Mouse (Mus musculus): ENCODE measurements around the gene Gm5475. TPM values are rescaled to one million over a fixed set of nuclear protein-coding genes. Genes with fewer than 3 reads are reported as not detected.

Gene Gm5475
- total and polyA plus RNA-seq, 2 experiments from 2014 or later: 0.04 TPM; not detected in 1

DNA sequence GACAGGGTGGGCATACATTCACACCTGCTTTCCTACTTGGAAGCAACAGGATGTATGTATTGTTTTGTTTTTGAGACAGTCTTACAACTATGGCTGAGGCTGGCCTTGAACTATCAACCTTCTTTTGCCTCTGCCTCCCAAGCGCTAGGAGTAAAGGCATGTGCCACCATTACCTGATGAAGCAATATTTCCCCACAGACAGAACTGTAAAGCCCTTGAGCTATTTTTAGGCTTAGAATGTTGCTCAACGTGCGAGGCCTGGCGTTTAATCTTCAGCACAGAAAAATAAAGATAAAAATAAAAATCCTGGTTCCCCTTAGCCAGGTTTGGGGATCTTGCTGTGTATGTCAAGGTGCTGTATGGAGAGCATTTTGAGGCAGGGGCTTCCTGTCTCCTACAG, 14.2 kb downstream of the Gm5475 start:
- no peaks in the 10 kb centered on the region for H3K27me3 ChIP-seq (ENCODE audit: control insufficient read depth, insufficient read depth, low read length)
- WGBS: 28% methylated on average over 4 of the region's 4 CpGs
- ATAC-seq (ENCODE audit: insufficient read depth, low read depth): no peak
- no peak overlapping the region for H3K4me2 ChIP-seq (ENCODE audit: low read depth, low read length)
- TF ChIP-seq EP300 (IDR thresholded peaks at IDR 0.05; ENCODE audit: low read depth) (no peak), CTCF (IDR thresholded peaks at IDR 0.05; ENCODE audit: low read depth) (no peak)
- H3K36me3 ChIP-seq (replicated peaks; ENCODE audit: control insufficient read depth, insufficient read depth, low read length): no peaks in the 10 kb centered on the region
- H3K9me3 ChIP-seq (replicated peaks; ENCODE audit: control insufficient read depth, low read length): no peaks in the 10 kb centered on the region
- H3K4me1 ChIP-seq (ENCODE audit: control insufficient read depth, insufficient read depth): no peaks in the 10 kb centered on the region
- H3K27ac ChIP-seq (ENCODE audit: low read depth): no peak overlapping the region
- no peak for DNase-seq (ENCODE audit: low spot score)
- H3K9ac ChIP-seq (replicated peaks; ENCODE audit: low read depth, low read length): no peak overlapping the region
- H3K4me3 ChIP-seq (ENCODE audit: low read depth, low read length): no peak overlapping the region

DNA sequence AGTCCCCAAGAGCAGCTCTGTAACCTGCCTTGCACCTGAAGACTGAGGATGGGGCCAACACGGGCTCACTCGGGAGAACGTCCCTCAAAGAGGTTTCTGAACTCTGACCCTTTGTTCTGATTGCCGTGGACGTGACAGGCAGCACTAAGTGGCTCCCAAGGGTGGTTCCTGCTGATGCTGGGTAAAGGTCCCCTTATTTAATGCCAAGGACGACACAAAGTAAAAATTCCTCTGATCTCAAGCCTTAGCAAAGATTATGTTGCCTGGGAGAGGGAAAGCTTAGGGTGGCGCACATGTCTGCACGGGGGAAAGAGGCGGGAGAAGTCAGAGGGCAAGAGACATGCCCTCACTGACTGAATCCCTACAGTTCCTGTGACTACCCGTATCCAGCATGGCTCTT, 14.6 kb downstream of the Gm5475 start:
- DNase-seq (ENCODE audit: low spot score): no peak
- Histone ChIP-seq H3K4me1 (ENCODE audit: control insufficient read depth, insufficient read depth) (no peaks in the 10 kb centered on the region), H3K4me2 (ENCODE audit: low read depth, low read length) (no peak overlapping the region), H3K36me3 (replicated peaks; ENCODE audit: control insufficient read depth, insufficient read depth, low read length) (no peaks in the 10 kb centered on the region), H3K27ac (ENCODE audit: low read depth) (no peak overlapping the region), H3K27me3 (ENCODE audit: control insufficient read depth, insufficient read depth, low read length) (no peaks in the 10 kb centered on the region), H3K9me3 (replicated peaks; ENCODE audit: control insufficient read depth, low read length) (no peaks in the 10 kb centered on the region), H3K9ac (replicated peaks; ENCODE audit: low read depth, low read length) (no peak overlapping the region), H3K4me3 (ENCODE audit: low read depth, low read length) (no peak overlapping the region)
- 51% methylated on average over 10 of the region's 10 CpGs for WGBS
- TF ChIP-seq EP300 (IDR thresholded peaks at IDR 0.05; ENCODE audit: low read depth): no peak
- TF ChIP-seq CTCF (IDR thresholded peaks at IDR 0.05; ENCODE audit: low read depth): no peak
- ATAC-seq (ENCODE audit: insufficient read depth, low read depth): no peak

DNA sequence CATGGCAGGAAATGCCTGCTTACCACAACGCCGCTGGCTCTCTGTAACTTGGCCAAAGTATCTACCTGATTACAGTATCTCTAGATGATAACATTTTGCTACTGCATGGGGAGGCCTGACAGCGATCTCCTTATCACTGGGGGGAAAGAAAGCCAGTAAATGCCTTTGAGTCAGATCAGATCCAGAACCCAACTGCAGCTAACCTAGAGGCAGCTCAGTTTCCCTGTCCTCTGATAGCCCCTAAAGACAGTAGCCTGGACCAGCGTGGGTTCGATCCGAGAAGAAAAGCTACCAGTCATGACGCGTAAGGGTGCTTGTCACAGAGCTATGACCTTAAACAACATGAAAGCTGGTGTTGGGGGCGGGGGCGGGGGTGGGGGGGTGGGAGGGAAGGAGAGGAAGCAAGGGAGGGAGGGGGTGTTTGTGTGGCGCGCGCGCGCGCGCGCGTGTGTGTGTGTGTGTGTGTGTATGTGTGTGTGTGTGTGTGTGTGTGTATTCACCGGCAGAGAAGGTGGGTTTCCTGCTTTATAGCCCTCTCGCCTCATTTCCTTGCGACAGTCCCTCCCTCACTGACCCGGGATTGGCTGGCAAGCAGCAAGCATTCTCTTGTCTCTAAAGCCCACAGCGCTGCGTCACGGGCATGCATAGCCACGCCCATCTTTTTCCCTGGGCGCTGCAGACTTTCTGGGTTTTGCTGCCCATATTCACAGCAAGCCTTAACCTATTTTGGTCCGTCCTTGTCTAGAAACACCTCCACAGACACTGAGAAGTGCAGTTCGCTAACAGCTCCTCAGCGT, 21.4 kb downstream of the Gm5475 start:
- H3K9me3 ChIP-seq (replicated peaks; ENCODE audit: control insufficient read depth, low read length): no peaks in the 10 kb centered on the region
- DNase-seq (ENCODE audit: low spot score) (peak; percentile 96), ATAC-seq (ENCODE audit: insufficient read depth, low read depth) (peak; percentile 99)
- H3K4me2 ChIP-seq (ENCODE audit: low read depth, low read length): peak overlapping the region; percentile 67
- H3K36me3 ChIP-seq (replicated peaks; ENCODE audit: control insufficient read depth, insufficient read depth, low read length): no peaks in the 10 kb centered on the region
- H3K27ac ChIP-seq (ENCODE audit: low read depth): peak overlapping the region; percentile 83
- TF ChIP-seq EP300 (IDR thresholded peaks at IDR 0.05; ENCODE audit: low read depth) (no peak), CTCF (IDR thresholded peaks at IDR 0.05; ENCODE audit: low read depth) (no peak)
- H3K4me3 ChIP-seq (ENCODE audit: low read depth, low read length): peak overlapping the region; percentile 40
- peak overlapping the region; percentile 49 for H3K9ac ChIP-seq (replicated peaks; ENCODE audit: low read depth, low read length)
- peaks cover 4% of the 10 kb centered on the region; the same call in 1 of the 2 replicates for H3K4me1 ChIP-seq (ENCODE audit: control insufficient read depth, insufficient read depth)
- H3K27me3 ChIP-seq (ENCODE audit: control insufficient read depth, insufficient read depth, low read length): no peaks in the 10 kb centered on the region
- WGBS: under 1% methylated on average over 22 of the region's 31 CpGs

DNA sequence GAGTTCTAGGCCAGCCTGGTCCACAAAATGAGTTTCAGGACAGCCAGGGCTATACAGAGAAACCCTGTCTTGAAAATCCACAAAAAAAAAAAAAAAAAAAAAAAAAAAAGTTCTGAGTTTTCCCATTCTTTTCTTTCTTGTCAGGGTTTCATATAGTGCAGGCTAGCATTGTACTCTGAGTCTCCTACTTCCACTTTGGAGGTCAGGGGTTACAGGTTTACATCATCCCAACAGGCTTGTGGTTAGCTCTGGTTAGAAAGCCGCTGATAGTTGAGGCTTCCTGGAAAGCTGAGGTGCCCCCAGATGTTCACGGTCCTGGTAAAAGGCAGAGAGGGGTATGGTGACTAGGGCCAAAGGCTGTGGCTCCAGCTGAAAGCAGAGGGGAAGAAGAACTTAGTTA, 24.9 kb downstream of the Gm5475 start:
- ATAC-seq (ENCODE audit: insufficient read depth, low read depth): no peak
- Histone ChIP-seq H3K4me1 (ENCODE audit: control insufficient read depth, insufficient read depth) (peaks cover 4% of the 10 kb centered on the region; the same call in 1 of the 2 replicates), H3K27ac (ENCODE audit: low read depth) (no peak overlapping the region), H3K4me2 (ENCODE audit: low read depth, low read length) (no peak overlapping the region), H3K36me3 (replicated peaks; ENCODE audit: control insufficient read depth, insufficient read depth, low read length) (no peaks in the 10 kb centered on the region), H3K9me3 (replicated peaks; ENCODE audit: control insufficient read depth, low read length) (no peaks in the 10 kb centered on the region), H3K9ac (replicated peaks; ENCODE audit: low read depth, low read length) (no peak overlapping the region), H3K4me3 (ENCODE audit: low read depth, low read length) (no peak overlapping the region), H3K27me3 (ENCODE audit: control insufficient read depth, insufficient read depth, low read length) (no peaks in the 10 kb centered on the region)
- DNase-seq (ENCODE audit: low spot score): no peak
- WGBS: 69% methylated on average over 2 of the region's 2 CpGs
- TF ChIP-seq CTCF (IDR thresholded peaks at IDR 0.05; ENCODE audit: low read depth): no peak
- no peak for TF ChIP-seq EP300 (IDR thresholded peaks at IDR 0.05; ENCODE audit: low read depth)

- Histone ChIP-seq H3K4me2 (ENCODE audit: low read depth, low read length) (no peak overlapping the region), H3K4me1 (ENCODE audit: control insufficient read depth, insufficient read depth) (no peaks in the 10 kb centered on the region), H3K27ac (ENCODE audit: low read depth) (no peak overlapping the region), H3K36me3 (replicated peaks; ENCODE audit: control insufficient read depth, insufficient read depth, low read length) (no peaks in the 10 kb centered on the region), H3K4me3 (ENCODE audit: low read depth, low read length) (no peak overlapping the region), H3K9ac (replicated peaks; ENCODE audit: low read depth, low read length) (no peak overlapping the region), H3K9me3 (replicated peaks; ENCODE audit: control insufficient read depth, low read length) (no peaks in the 10 kb centered on the region), H3K27me3 (ENCODE audit: control insufficient read depth, insufficient read depth, low read length) (no peaks in the 10 kb centered on the region)
- TF ChIP-seq EP300 (IDR thresholded peaks at IDR 0.05; ENCODE audit: low read depth): no peak
- DNase-seq (ENCODE audit: low spot score) (no peak), ATAC-seq (ENCODE audit: insufficient read depth, low read depth) (no peak)
- WGBS: 76% methylated on average over 4 of the region's 4 CpGs
These were observed 26.6 kb downstream of the Gm5475 start for GRCm38 (mm10) chr15:100448572-100448971.

DNA sequence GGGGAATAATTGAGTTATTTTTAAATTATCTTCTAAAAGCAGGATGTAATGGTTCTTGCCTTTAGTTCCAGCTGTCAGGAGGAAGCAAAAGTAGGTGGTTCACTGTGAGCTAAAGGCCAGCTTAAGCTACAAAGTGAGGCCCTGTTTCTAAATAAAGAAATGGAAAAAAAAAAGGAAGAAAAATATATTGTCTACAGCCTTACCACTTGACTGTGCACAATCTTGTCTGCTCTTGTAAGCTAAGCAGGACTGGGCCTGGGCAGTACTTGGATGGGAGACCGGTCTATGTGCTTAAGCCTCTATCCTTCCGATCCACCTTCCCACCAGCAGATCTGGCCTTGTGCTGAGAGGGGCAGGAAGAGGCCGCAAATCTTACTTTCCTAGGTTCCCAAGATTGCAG, 27.5 kb downstream of the Gm5475 start:
- Histone ChIP-seq H3K9me3 (replicated peaks; ENCODE audit: control insufficient read depth, low read length) (no peaks in the 10 kb centered on the region), H3K4me3 (ENCODE audit: low read depth, low read length) (no peak overlapping the region), H3K36me3 (replicated peaks; ENCODE audit: control insufficient read depth, insufficient read depth, low read length) (no peaks in the 10 kb centered on the region), H3K9ac (replicated peaks; ENCODE audit: low read depth, low read length) (no peak overlapping the region), H3K4me1 (ENCODE audit: control insufficient read depth, insufficient read depth) (no peaks in the 10 kb centered on the region), H3K27ac (ENCODE audit: low read depth) (no peak overlapping the region), H3K27me3 (ENCODE audit: control insufficient read depth, insufficient read depth, low read length) (no peaks in the 10 kb centered on the region), H3K4me2 (ENCODE audit: low read depth, low read length) (no peak overlapping the region)
- no peak for TF ChIP-seq CTCF (IDR thresholded peaks at IDR 0.05; ENCODE audit: low read depth)
- no peak for TF ChIP-seq EP300 (IDR thresholded peaks at IDR 0.05; ENCODE audit: low read depth)
- 70% methylated on average over 3 of the region's 3 CpGs for WGBS
- ATAC-seq (ENCODE audit: insufficient read depth, low read depth): no peak
- DNase-seq (ENCODE audit: low spot score): no peak
